Mouse (Mus musculus) heart, embryonic 12.5 days (tissue): ENCODE data around the gene Syt11. TPM values are rescaled to one million over a fixed set of nuclear protein-coding genes. Genes with fewer than 3 reads are reported as not detected.
"Not testable (repeated sequence)": the region's sequence is repeated elsewhere in the genome, so short reads cannot be mapped to it uniquely, and the experiment has no call there.

Experiments
- ATAC-seq: fragments of 200-750 bp; cut with Nextera tagmentation; 2 replicates; pipeline ENCODE4 v1.8.0; 2017; ENCODE audit warnings: moderate TSS enrichment, moderate library complexity; ENCODE audit not compliant: insufficient number of reproducible peaks, low FRiP score
- H3K27ac ChIP-seq: fragments of 300-500 bp; sonication (generic); 2 replicates; pipeline ENCODE4 v1.5.1; 2016; ENCODE audit warnings: mild to moderate bottlenecking, moderate library complexity; ENCODE audit not compliant: poor library complexity, severe bottlenecking
- H3K27me3 ChIP-seq: fragments of 300-500 bp; sonication (generic); replicated peaks from 2 replicates; pipeline ENCODE4 v1.6.1; 2016; ENCODE audit warnings: mild to moderate bottlenecking, moderate library complexity
- H3K36me3 ChIP-seq: fragments of 300-500 bp; sonication (generic); 2 replicates; pipeline ENCODE4 v1.6.1; 2016; ENCODE audit warnings: mild to moderate bottlenecking, moderate library complexity
- H3K4me1 ChIP-seq: fragments of 300-500 bp; sonication (generic); replicated peaks from 2 replicates; pipeline ENCODE4 v1.6.1; 2016; ENCODE audit warnings: mild to moderate bottlenecking
- H3K4me2 ChIP-seq: fragments of 300-500 bp; sonication (generic); 2 replicates; pipeline ENCODE4 v1.6.1; 2016; ENCODE audit warnings: mild to moderate bottlenecking, moderate library complexity
- H3K4me3 ChIP-seq: fragments of 300-500 bp; sonication (generic); 2 replicates; pipeline ENCODE4 v1.5.1; 2016; ENCODE audit warnings: mild to moderate bottlenecking
- H3K9ac ChIP-seq: fragments of 300-500 bp; sonication (generic); 2 replicates; pipeline ENCODE4 v1.6.1; 2016; ENCODE audit warnings: mild to moderate bottlenecking, moderate library complexity
- H3K9me3 ChIP-seq: fragments of 300-500 bp; sonication (generic); replicated peaks from 2 replicates; pipeline ENCODE4 v1.6.1; 2016; ENCODE audit warnings: mild to moderate bottlenecking, moderate library complexity
- WGBS: fragments of 180-500 bp; shearing (Covaris S2); methylation state at CpG from one replicate; pipeline ENCODE4 v1.1.7; 2016; 5-methylcytosine and 5-hydroxymethylcytosine counted together
- polyA plus RNA-seq: library from polyadenylated mRNA; unstranded; fragments of >200 nt; fragmentation: Nextera tagmentation; extraction: Ambion mirVana; gene quantifications from 2 replicates; pipeline ENCODE4 v1.2.1, GENCODE M21; 2016

The Syt11 gene
- 18.4 and 20.0 TPM in 2 replicates for polyA plus RNA-seq

GRCm38 (mm10) chr3:88774939-88775841 lies at the start of gene Syt11:
Syt11 (minus strand) TSS chr3:88775164.
- peak within 1 kb of the TSS; percentile 73; the same call in 1 of the 2 replicates for H3K27ac ChIP-seq
- not testable (repeated sequence) for H3K9me3 ChIP-seq, H3K36me3 ChIP-seq, H3K27me3 ChIP-seq, H3K4me1 ChIP-seq
- H3K9ac ChIP-seq, result peak within 1 kb of the TSS; percentile 56; the same call in 1 of the 2 replicates
- H3K4me2 ChIP-seq, result peak within 1 kb of the TSS; percentile 65
- 3% methylated on average over 45 of the region's 51 CpGs for WGBS
- ATAC-seq, result peak; percentile 79
- peak within 1 kb of the TSS; percentile 52 for H3K4me3 ChIP-seq

DNA sequence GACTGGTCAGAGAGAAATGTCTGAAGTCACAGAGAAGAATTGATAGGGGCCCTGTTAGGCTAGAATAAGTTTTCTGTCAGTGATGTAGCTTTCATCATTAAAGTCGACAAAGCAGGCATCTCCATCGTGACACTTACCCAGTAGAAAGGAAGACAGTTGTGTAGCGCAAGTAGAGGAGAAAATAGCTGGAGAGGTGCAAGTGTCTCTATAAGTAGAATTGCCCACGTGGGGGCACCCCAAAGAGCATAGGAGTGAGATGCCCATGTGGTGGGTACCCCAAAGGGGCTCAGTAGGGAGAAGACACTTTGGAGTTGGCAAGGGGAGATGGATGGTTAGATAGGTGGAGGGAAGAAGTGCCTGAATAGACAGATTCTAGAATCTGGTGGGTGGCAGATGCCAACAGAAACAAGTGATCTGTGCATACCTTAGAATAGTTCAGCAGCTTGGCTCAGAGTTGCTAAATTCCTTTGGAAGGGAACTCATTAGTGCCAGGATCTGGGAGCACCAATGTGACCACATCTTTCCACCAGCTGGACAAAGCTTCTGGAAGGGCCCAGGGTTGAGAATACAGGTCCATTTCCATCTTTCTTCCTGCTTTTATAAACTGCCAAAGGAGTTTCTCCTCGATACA lies 29.1 kb upstream of the Syt11 start:
- Histone ChIP-seq H3K4me3 (no peak overlapping the region), H3K36me3 (peaks cover 23% of the 10 kb centered on the region), H3K27me3 (no peaks in the 10 kb centered on the region), H3K4me2 (no peak overlapping the region), H3K4me1 (no peaks in the 10 kb centered on the region), H3K9me3 (no peaks in the 10 kb centered on the region), H3K27ac (no peak overlapping the region), H3K9ac (no peak overlapping the region)
- ATAC-seq, result no peak
- 89% methylated on average over 5 of the region's 5 CpGs for WGBS

DNA sequence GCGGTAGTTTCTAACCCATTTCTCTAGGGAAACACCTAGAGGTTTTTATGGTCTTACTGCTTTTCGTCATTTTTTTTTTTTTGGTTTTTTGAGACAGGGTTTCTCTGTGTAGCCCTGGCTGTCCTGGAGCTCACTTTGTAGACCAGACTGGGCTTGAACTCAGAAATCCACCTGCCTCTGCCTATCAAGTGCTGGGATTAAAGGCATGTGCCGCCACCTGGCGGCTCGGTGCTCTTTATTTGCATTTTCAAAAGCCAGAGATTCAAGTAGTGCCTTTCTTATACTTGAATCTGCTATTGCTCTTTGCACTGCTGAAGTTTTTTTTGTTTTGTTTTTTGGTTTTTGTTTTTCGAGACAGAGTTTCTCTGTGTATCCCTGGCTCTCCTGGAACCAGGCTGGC lies 22.5 kb upstream of the Syt11 start:
- not testable (repeated sequence) for H3K9ac ChIP-seq, H3K36me3 ChIP-seq, H3K4me3 ChIP-seq, H3K9me3 ChIP-seq, H3K4me2 ChIP-seq, H3K4me1 ChIP-seq, ATAC-seq, H3K27me3 ChIP-seq, H3K27ac ChIP-seq
- WGBS, result 86% methylated on average over 6 of the region's 6 CpGs

GRCm38 (mm10) chr3:88788033-88788432 lies 13.1 kb upstream of the Syt11 start:
- not testable (repeated sequence) for ATAC-seq
- WGBS, result 100% methylated on average over 2 of the region's 4 CpGs

DNA sequence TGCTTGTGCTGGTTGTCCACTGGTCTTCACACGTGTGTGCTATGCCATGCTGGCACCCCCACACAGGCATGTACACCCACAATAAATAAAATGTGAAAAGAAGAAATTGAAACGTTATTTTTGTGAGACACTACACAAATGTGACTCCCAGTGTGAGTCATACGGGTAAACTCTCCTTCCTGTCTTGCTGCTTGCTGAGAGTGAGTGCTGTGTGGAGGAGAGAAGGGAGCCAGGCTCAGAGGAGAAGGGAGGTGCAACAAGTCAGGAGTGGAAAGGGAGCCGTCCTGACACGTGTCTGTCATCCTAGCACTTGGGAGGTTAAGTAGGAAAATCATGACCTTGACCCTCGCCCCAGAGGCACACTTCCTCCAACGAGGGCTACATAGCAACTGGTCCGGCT lies 11.8 kb upstream of the Syt11 start:
- H3K27me3 ChIP-seq, H3K4me1 ChIP-seq, H3K4me2 ChIP-seq, H3K27ac ChIP-seq, H3K9ac ChIP-seq, ATAC-seq, H3K9me3 ChIP-seq, H3K36me3 ChIP-seq, H3K4me3 ChIP-seq: not testable (repeated sequence)
- no CpG with 5 or more reads among the region's 8 CpGs for WGBS

More at GRCm38 (mm10) chr3:88788033-88788432, 13.1 kb upstream of the Syt11 start:
- not testable (repeated sequence) for H3K9me3 ChIP-seq, H3K4me3 ChIP-seq, H3K9ac ChIP-seq, H3K4me2 ChIP-seq, H3K27me3 ChIP-seq, H3K36me3 ChIP-seq, H3K27ac ChIP-seq, H3K4me1 ChIP-seq

DNA sequence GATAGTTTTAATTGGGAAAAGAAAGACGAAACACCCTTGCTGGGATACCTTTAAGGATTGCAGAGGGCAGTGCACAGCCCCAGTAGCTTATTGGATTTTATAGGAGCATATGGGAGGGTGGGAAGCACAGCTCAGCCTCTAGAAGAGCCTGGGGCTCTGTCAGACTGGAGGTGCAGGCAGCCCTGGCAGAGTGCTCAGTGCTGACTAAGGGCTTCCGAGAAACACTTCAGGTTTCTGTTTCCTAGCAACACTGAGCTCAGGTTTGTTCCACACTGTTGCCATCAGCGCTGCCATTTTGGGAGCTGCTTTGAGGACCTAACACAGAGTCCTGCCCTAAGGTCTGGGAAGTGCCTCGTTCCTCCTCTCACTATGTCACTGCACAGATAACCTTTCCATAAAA lies 11.4 kb upstream of the Syt11 start:
- not testable (repeated sequence) for H3K9me3 ChIP-seq, H3K9ac ChIP-seq, H3K27ac ChIP-seq, H3K27me3 ChIP-seq, H3K4me2 ChIP-seq, H3K36me3 ChIP-seq, H3K4me1 ChIP-seq, H3K4me3 ChIP-seq, ATAC-seq
- 88% methylated on average over 1 of the region's 4 CpGs for WGBS

DNA sequence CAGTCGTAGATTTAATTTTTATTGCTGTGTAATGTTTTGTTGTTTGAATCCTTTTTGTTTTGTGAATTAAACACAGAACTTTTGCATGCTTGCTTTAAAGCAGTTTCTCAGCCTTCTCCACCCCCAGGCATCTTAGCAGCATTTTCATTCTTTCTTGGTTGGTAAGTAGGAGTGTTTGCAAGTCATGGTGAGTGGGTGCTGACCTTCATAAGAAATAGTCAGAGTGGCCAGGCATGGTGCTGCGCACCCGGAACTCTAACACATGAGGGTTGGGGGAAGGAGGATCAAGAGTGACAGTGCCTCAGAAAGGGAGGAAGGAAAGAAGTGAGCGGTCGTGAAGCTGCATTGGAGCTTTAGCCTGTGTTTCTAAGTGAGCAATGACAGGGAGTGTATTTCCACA lies 9.9 kb upstream of the Syt11 start:
- no peaks in the 10 kb centered on the region for H3K4me1 ChIP-seq
- 88% methylated on average over 5 of the region's 5 CpGs for WGBS
- H3K27ac ChIP-seq, result no peak overlapping the region
- no peaks in the 10 kb centered on the region for H3K9me3 ChIP-seq
- H3K4me3 ChIP-seq, result no peak overlapping the region
- H3K9ac ChIP-seq, result no peak overlapping the region
- no peak for ATAC-seq
- no peaks in the 10 kb centered on the region for H3K27me3 ChIP-seq
- H3K4me2 ChIP-seq, result no peak overlapping the region
- H3K36me3 ChIP-seq, result peaks cover 6% of the 10 kb centered on the region; the same call in 1 of the 2 replicates

DNA sequence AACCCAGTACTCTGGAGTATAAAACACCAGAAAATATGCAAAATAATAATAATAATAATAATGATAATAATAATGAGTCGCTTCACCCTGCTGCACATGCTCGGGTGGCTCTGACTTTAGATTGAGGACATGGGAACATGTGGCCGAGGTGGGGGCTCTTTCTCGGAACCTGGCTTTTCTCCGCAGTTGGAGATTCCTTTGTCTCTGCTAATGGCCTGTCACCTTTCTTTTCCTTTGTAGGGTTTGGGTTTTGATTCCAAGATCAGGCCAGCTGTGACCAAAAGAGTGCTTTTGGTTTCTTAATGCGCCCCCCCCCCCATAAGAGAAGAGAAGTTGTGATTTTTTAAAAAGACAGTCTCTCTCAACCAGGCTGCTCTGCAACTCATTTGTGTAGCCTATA lies 1.8 kb downstream of the Syt11 start:
- not testable (repeated sequence) for H3K4me3 ChIP-seq, H3K27ac ChIP-seq, ATAC-seq, H3K36me3 ChIP-seq, H3K4me1 ChIP-seq, H3K4me2 ChIP-seq, H3K9ac ChIP-seq, H3K9me3 ChIP-seq, H3K27me3 ChIP-seq
- 87% methylated on average over 6 of the region's 6 CpGs for WGBS

DNA sequence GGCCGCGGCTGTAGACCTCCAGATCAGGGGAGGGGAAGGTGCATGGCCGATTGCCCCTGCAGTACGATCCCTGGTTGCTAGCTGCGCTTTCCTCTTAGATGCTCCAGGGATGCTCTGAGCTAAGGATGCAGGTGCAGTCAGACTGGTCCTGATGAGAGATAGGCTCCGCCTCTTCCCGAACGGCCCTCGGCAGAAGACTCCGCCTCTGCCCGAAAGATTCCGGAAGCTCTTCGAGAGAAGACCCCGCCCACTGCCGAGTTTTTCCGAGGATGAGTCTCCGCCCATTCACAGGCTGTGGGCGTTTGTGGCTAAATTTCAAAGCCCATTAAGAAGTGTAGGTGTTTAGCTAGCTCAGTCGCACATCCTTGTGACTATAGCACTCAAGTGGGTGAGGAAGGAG lies 2.6 kb downstream of the Syt11 start:
- ATAC-seq, result peak; percentile 72
- H3K9me3 ChIP-seq, H3K36me3 ChIP-seq, H3K27me3 ChIP-seq, H3K9ac ChIP-seq, H3K4me1 ChIP-seq, H3K27ac ChIP-seq: not testable (repeated sequence)
- peak overlapping the region; percentile 40 for H3K4me2 ChIP-seq
- WGBS, result under 1% methylated on average over 19 of the region's 19 CpGs
- 0 out of 2 replicates have a peak overlapping the region, but pooled peaks have one; percentile 15 for H3K4me3 ChIP-seq

DNA sequence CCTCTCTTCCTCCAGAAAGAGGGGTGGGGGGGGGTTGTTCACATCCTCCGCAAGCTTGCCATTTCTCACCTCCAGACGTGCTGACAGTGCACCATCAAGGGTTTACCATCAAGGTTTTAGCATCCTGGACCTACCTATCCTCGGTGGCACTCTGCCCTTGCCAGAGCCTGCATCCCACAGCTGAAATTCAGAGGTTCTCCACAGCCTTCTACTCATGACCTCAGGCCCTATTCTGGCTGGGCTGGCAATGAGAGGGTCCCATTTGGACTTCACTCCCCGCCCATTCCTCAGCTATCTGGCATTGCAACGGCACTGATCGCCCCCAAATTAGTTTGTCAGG lies 3.1 kb downstream of the Syt11 start:
- peak overlapping the region; percentile 88 for H3K27ac ChIP-seq
- not testable (repeated sequence) for ATAC-seq, H3K27me3 ChIP-seq, H3K4me1 ChIP-seq, H3K9me3 ChIP-seq, H3K36me3 ChIP-seq, H3K9ac ChIP-seq
- peak overlapping the region; percentile 42 for H3K4me3 ChIP-seq
- H3K4me2 ChIP-seq, result peak overlapping the region; percentile 64
- WGBS, result 7% methylated on average over 3 of the region's 6 CpGs

DNA sequence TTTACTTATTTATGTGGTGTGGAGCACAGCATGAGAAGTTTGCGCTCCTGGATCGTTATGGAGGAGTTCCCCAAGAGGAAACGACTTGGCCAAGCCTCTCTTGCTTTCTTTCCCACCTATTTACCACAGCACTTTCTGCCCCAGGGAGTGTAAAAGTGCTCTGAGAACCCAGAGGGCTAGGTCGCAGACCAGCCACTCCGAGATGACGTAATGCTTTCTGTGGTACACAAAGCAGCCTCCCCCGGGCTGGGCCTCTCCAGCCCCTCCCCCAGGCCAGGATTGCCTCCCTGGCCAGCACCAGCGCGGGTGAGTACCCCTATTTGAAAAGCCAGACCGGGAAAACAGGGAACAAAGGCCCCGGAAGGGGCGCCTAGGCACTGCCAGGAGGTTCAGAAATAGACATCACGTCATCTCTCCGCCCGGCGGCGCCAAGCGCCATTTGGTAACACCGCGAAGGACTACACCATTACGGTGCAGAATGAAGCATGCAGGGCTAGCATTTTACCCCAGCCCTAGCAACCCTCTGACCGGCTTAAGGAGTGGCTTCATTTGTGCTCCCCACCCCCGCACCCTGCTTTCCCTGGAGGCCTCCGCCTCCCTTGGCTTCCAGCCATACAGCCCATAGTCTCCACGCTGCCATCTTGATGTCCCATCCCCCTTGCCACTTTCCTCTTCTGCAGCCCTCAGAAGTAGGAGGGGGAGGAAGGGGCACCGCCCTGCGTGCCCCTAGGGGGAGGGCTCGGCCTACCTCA lies 3.6 kb downstream of the Syt11 start:
- H3K36me3 ChIP-seq, H3K27me3 ChIP-seq, H3K4me1 ChIP-seq, H3K9me3 ChIP-seq, H3K9ac ChIP-seq: not testable (repeated sequence)
- peak; percentile 80 for ATAC-seq
- WGBS, result 2% methylated on average over 21 of the region's 28 CpGs
- Histone ChIP-seq H3K27ac (peak overlapping the region; percentile 88), H3K4me2 (peak overlapping the region; percentile 64), H3K4me3 (peak overlapping the region; percentile 42)
